Mouse (Mus musculus): ENCODE measurements around the gene Apc2. TPM values are rescaled to one million over a fixed set of nuclear protein-coding genes. Genes with fewer than 3 reads are reported as not detected.
"Not testable (repeated sequence)": the region's sequence is repeated elsewhere in the genome, so short reads cannot be mapped to it uniquely, and the experiment has no call there.

Gene Apc2
- total and polyA plus RNA-seq, 3 experiments, result 0.07 to 0.13 TPM; not detected in 1

GRCm38 (mm10) chr10:80345929-80346328 lies 50.2 kb downstream of the Apc2 start:
- in situ Hi-C loops (cut with MboI; ENCODE audit: low pct_ligation_motif_present, low pct_unique_long_range_greater_than_20kb, low sequenced_read_pairs), result loop anchor here (5.0 kb wide), 1 partner anchor 169 kb away; the partner anchor contains the start of gene Efna2
- DNase-seq (ENCODE audit: extremely low read depth); H3K79me2 ChIP-seq (replicated peaks; ENCODE audit: control insufficient read depth, extremely low read depth, insufficient read depth, poor library complexity, severe bottlenecking); H3K27ac ChIP-seq (ENCODE audit: insufficient read depth, low read depth); dilution Hi-C loops (cut with MboI; ENCODE audit: extremely low pct_ligation_motif_present, extremely low pct_unique_long_range_greater_than_20kb, low sequenced_read_pairs); H3K9ac ChIP-seq (ENCODE audit: insufficient read depth, low read depth); H3K4me3 ChIP-seq (replicated peaks in 1 of 3; ENCODE audit: low read depth in 2 of 3, low read length in 2 of 3, poor library complexity in 1 of 3); H3K4me2 ChIP-seq (ENCODE audit: insufficient read depth, low read depth, poor library complexity, severe bottlenecking); H3K4me1 ChIP-seq (ENCODE audit: control insufficient read depth in 1 of 2, insufficient read depth in 2 of 2); H3K36me3 ChIP-seq (replicated peaks in 1 of 2; ENCODE audit: control insufficient read depth in 1 of 2, insufficient read depth in 1 of 2, low read length in 1 of 2): not testable (repeated sequence)
- peaks cover 57% of the 10 kb centered on the region for H3K27me3 ChIP-seq (replicated peaks)
- peaks cover 19% of the 10 kb centered on the region for H3K9me3 ChIP-seq (replicated peaks; ENCODE audit: low read length)
- TF ChIP-seq TBP (conservative IDR thresholded peaks at IDR 0.05; ENCODE audit: low read depth, low read length), result 0 out of 2 replicates have a peak, but pooled peaks have one; percentile 53

GRCm38 (mm10) chr10:80347514-80347967 lies 51.8 kb downstream of the Apc2 start:
- Histone ChIP-seq H3K9ac (ENCODE audit: insufficient read depth, low read depth) (peak overlapping the region; percentile 41), H3K36me3 (replicated peaks in 1 of 2; ENCODE audit: control insufficient read depth in 1 of 2, insufficient read depth in 1 of 2, low read length in 1 of 2) (no peaks in the 10 kb centered on the region), H3K4me2 (ENCODE audit: insufficient read depth, low read depth, poor library complexity, severe bottlenecking) (peak overlapping the region; percentile 72; the same call in 1 of the 2 replicates), H3K27me3 (replicated peaks) (peaks cover 72% of the 10 kb centered on the region), H3K27ac (ENCODE audit: insufficient read depth, low read depth) (no peak overlapping the region), H3K79me2 (replicated peaks; ENCODE audit: control insufficient read depth, extremely low read depth, insufficient read depth, poor library complexity, severe bottlenecking) (no peaks in the 10 kb centered on the region), H3K9me3 (replicated peaks; ENCODE audit: low read length) (peaks cover 8% of the 10 kb centered on the region), H3K4me1 (ENCODE audit: control insufficient read depth in 1 of 2, insufficient read depth in 2 of 2) (peaks cover 3 to 10% of the 10 kb centered on the region in 2 experiments), H3K4me3 (replicated peaks in 1 of 3; ENCODE audit: low read depth in 2 of 3, low read length in 2 of 3, poor library complexity in 1 of 3) (peak overlapping the region in 1 of 3 experiments; percentile 63)
- no peak for DNase-seq (ENCODE audit: extremely low read depth)
- TF ChIP-seq POLR2AphosphoS2 (IDR thresholded peaks at IDR 0.05; ENCODE audit: low read depth, low read length) (no peak), BHLHE40 (IDR thresholded peaks at IDR 0.05; ENCODE audit: low read depth, low read length) (no peak), RAD21 (IDR thresholded peaks at IDR 0.05; ENCODE audit: low read depth, low read length) (no peak), HCFC1 (IDR thresholded peaks at IDR 0.05; ENCODE audit: low read depth, low read length) (no peak), ETS1 (conservative IDR thresholded peaks at IDR 0.05; ENCODE audit: low read depth, low read length) (no peak), MAX (IDR thresholded peaks at IDR 0.05; ENCODE audit: low read length) (no peak), SMC3 (IDR thresholded peaks at IDR 0.05; ENCODE audit: low read depth, low read length) (no peak), MAZ (IDR thresholded peaks at IDR 0.05; ENCODE audit: low read depth, low read length) (no peak), ELF1 (IDR thresholded peaks at IDR 0.05; ENCODE audit: low read depth, low read length) (no peak), E2F4 (IDR thresholded peaks at IDR 0.05; ENCODE audit: insufficient replicate concordance, low read depth, low read length) (no peak), TBP (conservative IDR thresholded peaks at IDR 0.05; ENCODE audit: low read depth, low read length) (no peak), MYC (IDR thresholded peaks at IDR 0.05; ENCODE audit: low read depth, low read length) (no peak), ZMIZ1 (IDR thresholded peaks at IDR 0.05; ENCODE audit: low read depth, low read length) (no peak), MEF2A (IDR thresholded peaks at IDR 0.05; ENCODE audit: borderline replicate concordance, low read depth, low read length) (no peak), SIN3A (IDR thresholded peaks at IDR 0.05; ENCODE audit: low read length) (no peak)
- in situ Hi-C loops (cut with MboI; ENCODE audit: low pct_ligation_motif_present, low pct_unique_long_range_greater_than_20kb, low sequenced_read_pairs) (loop anchor here (5.0 kb wide), 1 partner anchor 170 kb away; the partner anchor contains the start of gene Efna2), dilution Hi-C loops (cut with MboI; ENCODE audit: extremely low pct_ligation_motif_present, extremely low pct_unique_long_range_greater_than_20kb, low sequenced_read_pairs) (no loop called here)
